Mouse (Mus musculus) thymus, adult 2 months (tissue): ENCODE data around the gene Senp7.

Experiments
- CTCF ChIP-seq: fragments of 200-500 bp; IDR thresholded peaks from 2 replicates; pipeline ENCODE4 v1.5.1; 2012; ENCODE audit warnings: mild to moderate bottlenecking, control low read depth, low read length, moderate library complexity, borderline replicate concordance; ENCODE audit not compliant: control insufficient read depth, poor library complexity, insufficient read depth; ENCODE audit errors: extremely low read depth
- POLR2A ChIP-seq: fragments of 200-500 bp; IDR thresholded peaks from 2 replicates; pipeline ENCODE4 v1.6.1; 2012; ENCODE audit warnings: mild to moderate bottlenecking, low read length, control low read depth, moderate library complexity; ENCODE audit not compliant: control insufficient read depth, poor library complexity, insufficient read depth; ENCODE audit errors: extremely low read depth

GRCm38 (mm10) chr16:56038090-56038489, 10.0 kb upstream of the Senp7 start:
- TF ChIP-seq CTCF, result no peak
- no peak for TF ChIP-seq POLR2A
